Mouse (Mus musculus) hematopoietic stem cell, adult 5-6 weeks (primary cell): ENCODE results near the gene Zfp553. TPM values are rescaled to one million over a fixed set of nuclear protein-coding genes. Genes with fewer than 3 reads are reported as not detected.
"Not testable (repeated sequence)": the region's sequence is repeated elsewhere in the genome, so short reads cannot be mapped to it uniquely, and the experiment has no call there.

ENCODE experiments used
- ATAC-seq, 2 experiments: fragments of 125-278 bp in 1 of 2; replicated peaks in 1 of 2; 2 replicates each; pipeline ENCODE4 v1.8.0; 2016 to 2017; ENCODE audit warnings: inconsistent platforms in 2 of 2, mild to moderate bottlenecking in 2 of 2, moderate number of reproducible peaks in 2 of 2, low read depth in 1 of 2, moderate TSS enrichment in 1 of 2; ENCODE audit not compliant: low FRiP score in 2 of 2, poor library complexity in 2 of 2, severe bottlenecking in 2 of 2, insufficient read depth in 1 of 2, low TSS enrichment in 1 of 2
- total RNA-seq: library from RNA; stranded (forward); fragments of 172-1452, 232-1000 nt; gene quantifications from 2 replicates; pipeline ENCODE4 v1.2.3, GENCODE M21; 2017

Zfp553 gene
- total RNA-seq, 1 experiment from 2014 or later, result 29.2 TPM

- no peak for ATAC-seq
Measured at GRCm38 (mm10) chr7:127223515-127224478, 9.1 kb upstream of the Zfp553 start.

GRCm38 (mm10) chr7:127224616-127225015 is 8.2 kb upstream of the Zfp553 start:
- no peak for ATAC-seq

- ATAC-seq, result no peak
Measured at GRCm38 (mm10) chr7:127225147-127225995, 7.5 kb upstream of the Zfp553 start.

- ATAC-seq, result peak; percentile 77 to 79
Measured at GRCm38 (mm10) chr7:127228615-127229303, 4.1 kb upstream of the Zfp553 start.

GRCm38 (mm10) chr7:127231376-127231775 is 1.5 kb upstream of the Zfp553 start:
- no peak for ATAC-seq

GRCm38 (mm10) chr7:127231826-127232621 is 837 bp upstream of the Zfp553 start:
- ATAC-seq, result no peak

GRCm38 (mm10) chr7:127233368-127233749 is 498 bp downstream of the Zfp553 start:
- 0 out of 4 replicates have a peak, but pooled peaks of 1 of the 2 experiments have one; percentile 2 for ATAC-seq

- ATAC-seq, result no peak
Measured at GRCm38 (mm10) chr7:127233765-127234164, 904 bp downstream of the Zfp553 start.

GRCm38 (mm10) chr7:127234777-127235176 is 1.9 kb downstream of the Zfp553 start:
- ATAC-seq, result no peak

- ATAC-seq, result no peak
Measured at GRCm38 (mm10) chr7:127243361-127243867, 10.6 kb downstream of the Zfp553 start.

GRCm38 (mm10) chr7:127243870-127244657 is 11.2 kb downstream of the Zfp553 start, which contains the start of gene Zfp771:
TSS of gene Zfp771 (plus strand) at chr7:127244274.
- ATAC-seq, result peak; percentile 94

GRCm38 (mm10) chr7:127244658-127245510 is 12.0 kb downstream of the Zfp553 start:
- no peak; a peak in 1 of 4 replicates for ATAC-seq

- ATAC-seq, result not testable (repeated sequence)
Measured at GRCm38 (mm10) chr7:127250511-127250910, 17.6 kb downstream of the Zfp553 start.

GRCm38 (mm10) chr7:127252414-127252813 is 19.6 kb downstream of the Zfp553 start:
- ATAC-seq, result no peak

GRCm38 (mm10) chr7:127253341-127253740 is 20.5 kb downstream of the Zfp553 start:
- ATAC-seq, result no peak
